Mouse (Mus musculus) thymus, adult 2 months (tissue): ENCODE measurements around the gene Pdlim4. TPM values are rescaled to one million over a fixed set of nuclear protein-coding genes. Genes with fewer than 3 reads are reported as not detected.

Source experiments
- DNase-seq: peaks from one replicate; pipeline ENCODE4 v3.0.0; 2021
- H3K27ac ChIP-seq: fragments of 200-500 bp; 2 replicates; pipeline ENCODE4 v1.5.1; 2012; ENCODE audit warnings: low read length, control low read depth; ENCODE audit not compliant: control insufficient read depth, insufficient read depth
- H3K27me3 ChIP-seq: fragments of 200-500 bp; 2 replicates; pipeline ENCODE4 v1.6.1; 2012; ENCODE audit warnings: mild to moderate bottlenecking, low read length, moderate library complexity, mixed read lengths; ENCODE audit not compliant: control insufficient read depth, insufficient read depth
- H3K36me3 ChIP-seq: fragments of 200-500 bp; 2 replicates; pipeline ENCODE4 v1.6.1; 2012; ENCODE audit warnings: mild to moderate bottlenecking, low read length, moderate library complexity; ENCODE audit not compliant: control insufficient read depth, insufficient read depth
- H3K4me1 ChIP-seq: fragments of 200-500 bp; replicated peaks from 2 replicates; pipeline ENCODE4 v1.6.1; 2012; ENCODE audit warnings: low read length; ENCODE audit not compliant: control insufficient read depth, insufficient read depth
- H3K4me3 ChIP-seq: fragments of 200-500 bp; 2 replicates; pipeline ENCODE4 v1.5.1; 2012; ENCODE audit warnings: mild to moderate bottlenecking, low read length, control low read depth, moderate library complexity; ENCODE audit not compliant: control insufficient read depth, insufficient read depth
- CTCF ChIP-seq: fragments of 200-500 bp; IDR thresholded peaks from 2 replicates; pipeline ENCODE4 v1.5.1; 2012; ENCODE audit warnings: mild to moderate bottlenecking, control low read depth, low read length, moderate library complexity, borderline replicate concordance; ENCODE audit not compliant: control insufficient read depth, poor library complexity, insufficient read depth; ENCODE audit errors: extremely low read depth
- POLR2A ChIP-seq: fragments of 200-500 bp; IDR thresholded peaks from 2 replicates; pipeline ENCODE4 v1.6.1; 2012; ENCODE audit warnings: mild to moderate bottlenecking, low read length, control low read depth, moderate library complexity; ENCODE audit not compliant: control insufficient read depth, poor library complexity, insufficient read depth; ENCODE audit errors: extremely low read depth
- WGBS: fragments of 180-500 bp; shearing (Covaris S2); methylation state at CpG from one replicate; pipeline ENCODE4 v1.1.7; 2018; 5-methylcytosine and 5-hydroxymethylcytosine counted together
- polyA plus RNA-seq: library from polyadenylated mRNA; depleted of rRNA; stranded (reverse); fragments of >200 nt; gene quantifications from 2 replicates; pipeline ENCODE4 v1.2.3, GENCODE M21; 2012

Gene Pdlim4
- polyA plus RNA-seq, 1 experiment: 62.0 TPM

GRCm38 (mm10) chr11:54071726-54072445 lies 3.1 kb upstream of the Pdlim4 start:
- no peak for TF ChIP-seq POLR2A
- no peak for TF ChIP-seq CTCF
- peaks cover 11% of the 10 kb centered on the region; the same call in 1 of the 2 replicates for H3K27me3 ChIP-seq
- H3K4me3 ChIP-seq: no peak overlapping the region
- peaks cover 41% of the 10 kb centered on the region for H3K4me1 ChIP-seq
- 92% methylated on average over 5 of the region's 5 CpGs for WGBS
- DNase-seq: no peak
- no peak overlapping the region for H3K27ac ChIP-seq
- H3K36me3 ChIP-seq: no peaks in the 10 kb centered on the region

GRCm38 (mm10) chr11:54067996-54068519 lies 756 bp downstream of the Pdlim4 start:
- 49% methylated on average over 4 of the region's 4 CpGs for WGBS

GRCm38 (mm10) chr11:54067318-54067995 lies 1.4 kb downstream of the Pdlim4 start:
- WGBS: 86% methylated on average over 12 of the region's 12 CpGs
- DNase-seq: no peak
- no peak for TF ChIP-seq POLR2A
- no peak for TF ChIP-seq CTCF
- H3K36me3 ChIP-seq: no peaks in the 10 kb centered on the region
- no peak overlapping the region; the same call in 1 of the 2 replicates for H3K27ac ChIP-seq
- H3K27me3 ChIP-seq: peaks cover 11% of the 10 kb centered on the region; the same call in 1 of the 2 replicates
- peaks cover 62% of the 10 kb centered on the region for H3K4me1 ChIP-seq
- H3K4me3 ChIP-seq: no peak overlapping the region

More at GRCm38 (mm10) chr11:54067996-54068519, 756 bp downstream of the Pdlim4 start:
- H3K27ac ChIP-seq: no peak overlapping the region
- peaks cover 11% of the 10 kb centered on the region; the same call in 1 of the 2 replicates for H3K27me3 ChIP-seq
- H3K4me1 ChIP-seq: peaks cover 62% of the 10 kb centered on the region
- TF ChIP-seq CTCF (no peak), POLR2A (no peak)
- no peaks in the 10 kb centered on the region for H3K36me3 ChIP-seq
- H3K4me3 ChIP-seq: peak overlapping the region; percentile 50
- no peak for DNase-seq

DNA sequence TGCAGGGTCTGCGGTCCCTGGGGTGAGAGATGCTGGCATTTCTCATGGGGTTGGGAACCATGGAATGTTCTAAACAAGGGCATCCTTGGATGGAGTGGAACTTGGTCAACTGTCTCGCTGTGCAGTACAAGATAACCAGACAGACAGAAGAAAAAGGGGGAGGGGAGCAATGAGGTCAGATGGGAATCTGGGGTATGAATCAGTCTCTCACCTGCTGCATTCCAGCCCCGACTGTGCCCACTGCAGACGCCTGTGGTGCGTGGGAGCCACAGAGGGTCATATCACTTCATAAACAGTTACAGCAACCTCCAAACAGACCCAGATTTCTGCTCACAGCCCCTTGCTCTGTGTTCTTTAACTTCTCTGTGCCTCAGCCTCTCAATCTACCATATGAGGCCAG lies 2.4 kb downstream of the Pdlim4 start:
- Histone ChIP-seq H3K4me1 (peaks cover 72% of the 10 kb centered on the region), H3K36me3 (no peaks in the 10 kb centered on the region), H3K27me3 (peaks cover 11% of the 10 kb centered on the region; the same call in 1 of the 2 replicates), H3K27ac (no peak overlapping the region), H3K4me3 (no peak overlapping the region)
- DNase-seq: no peak
- TF ChIP-seq CTCF: no peak
- TF ChIP-seq POLR2A: no peak
- WGBS: 86% methylated on average over 5 of the region's 5 CpGs

DNA sequence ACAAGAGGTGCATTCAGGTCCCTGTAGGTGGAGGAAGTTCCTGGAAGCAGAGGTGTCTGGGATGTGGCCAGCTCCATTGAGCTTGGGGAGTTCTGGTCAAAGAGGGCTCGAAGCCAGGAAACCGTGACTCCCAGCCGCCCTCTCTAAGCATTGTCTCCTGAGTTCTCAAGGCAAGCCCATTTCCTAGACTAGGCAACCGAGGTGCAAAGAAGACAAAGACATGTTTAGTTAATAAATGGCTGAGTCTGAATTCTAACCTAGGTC lies 3.0 kb downstream of the Pdlim4 start:
- H3K4me1 ChIP-seq: peaks cover 72% of the 10 kb centered on the region
- no peak overlapping the region for H3K4me3 ChIP-seq
- no peak overlapping the region for H3K27ac ChIP-seq
- WGBS: 84% methylated on average over 4 of the region's 4 CpGs
- no peak for DNase-seq
- TF ChIP-seq POLR2A: no peak
- TF ChIP-seq CTCF: no peak
- peaks cover 11% of the 10 kb centered on the region; the same call in 1 of the 2 replicates for H3K27me3 ChIP-seq
- no peaks in the 10 kb centered on the region for H3K36me3 ChIP-seq

GRCm38 (mm10) chr11:54065106-54065914 lies 3.5 kb downstream of the Pdlim4 start:
- Histone ChIP-seq H3K4me1 (peaks cover 72% of the 10 kb centered on the region), H3K27me3 (peaks cover 11% of the 10 kb centered on the region; the same call in 1 of the 2 replicates), H3K27ac (no peak overlapping the region), H3K36me3 (no peaks in the 10 kb centered on the region), H3K4me3 (no peak overlapping the region)
- WGBS: 49% methylated on average over 12 of the region's 12 CpGs
- no peak for DNase-seq
- TF ChIP-seq POLR2A (no peak), CTCF (no peak)

DNA sequence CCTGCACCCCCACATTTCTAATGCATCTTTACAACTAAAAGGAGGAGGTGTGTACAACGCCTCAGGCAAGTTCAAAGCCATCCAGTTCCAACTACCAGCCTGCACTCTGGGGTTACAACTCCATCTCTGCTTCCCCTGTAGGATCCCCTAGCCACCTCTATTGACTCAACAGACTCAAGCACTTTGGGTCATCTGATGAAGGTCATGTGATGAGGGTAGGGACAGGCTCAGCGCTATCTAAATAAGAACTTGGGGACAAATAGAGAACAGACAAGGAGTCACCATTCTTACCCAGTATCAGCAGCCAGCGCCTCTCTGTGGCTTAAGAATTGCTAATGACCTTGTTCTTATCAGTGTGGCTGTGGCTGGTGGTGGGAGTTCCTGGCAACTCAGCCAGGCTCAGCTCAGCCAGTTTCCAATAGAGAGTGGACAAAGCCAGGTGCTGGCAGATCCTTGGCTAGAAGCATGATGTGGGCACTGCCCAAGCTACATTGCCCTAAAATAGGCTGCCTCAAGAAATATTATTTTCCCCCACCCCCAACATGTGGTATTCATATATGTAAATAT lies 4.3 kb downstream of the Pdlim4 start:
- 76% methylated on average over 3 of the region's 3 CpGs for WGBS
- DNase-seq: no peak
- Histone ChIP-seq H3K36me3 (no peaks in the 10 kb centered on the region), H3K27ac (no peak overlapping the region), H3K4me1 (peaks cover 74% of the 10 kb centered on the region), H3K4me3 (no peak overlapping the region), H3K27me3 (peaks cover 11% of the 10 kb centered on the region; the same call in 1 of the 2 replicates)
- TF ChIP-seq CTCF (no peak), POLR2A (no peak)
